8 mouse cellular contexts compared by ENCODE assay signal in the genomic region with DNA sequence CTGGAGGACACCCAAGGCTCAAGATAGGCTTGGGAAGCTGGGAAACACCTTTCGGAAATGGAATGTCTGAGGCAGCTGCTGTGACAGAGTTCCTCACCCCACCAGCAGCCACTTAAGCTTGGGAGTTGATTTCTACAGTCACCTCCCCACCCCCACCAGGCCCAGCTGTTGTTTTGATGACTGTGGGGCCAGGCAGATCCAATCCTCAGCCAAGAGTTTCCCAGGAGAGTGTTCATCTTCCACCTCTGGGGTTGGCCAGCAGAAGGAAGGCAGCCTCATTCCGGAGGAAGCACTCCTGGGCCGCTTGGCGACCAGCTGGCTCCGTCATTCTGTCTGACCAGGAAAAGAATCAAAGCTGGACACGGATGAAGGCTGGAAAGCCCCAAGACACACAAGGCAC. TPM values are rescaled to one million over a fixed set of nuclear protein-coding genes. Genes with fewer than 3 reads are reported as not detected.
DNase-seq lines count a peak whose midpoint lies in the region; ATAC-seq and TF ChIP-seq lines count a peak whose summit lies in the region.

No protein-coding gene starts in this region.

- H3K27me3 ChIP-seq in intestine, embryonic 14.5 days (replicated peaks; ENCODE audit: control insufficient read depth, insufficient read depth, low read length), result no peaks in the 10 kb centered on the region
- H3K27me3 ChIP-seq in intestine, postnatal 0 days (replicated peaks; ENCODE audit: control insufficient read depth, insufficient read depth, low read length), result no peaks in the 10 kb centered on the region
- no peaks in the 10 kb centered on the region for H3K27me3 ChIP-seq in heart, embryonic 13.5 days (replicated peaks)

- peak overlapping the region; percentile 61; the same call in 1 of the 2 replicates for H3K27ac ChIP-seq in intestine, embryonic 14.5 days (ENCODE audit: low read depth)
- no peak overlapping the region; the same call in 1 of the 2 replicates for H3K27ac ChIP-seq in intestine, postnatal 0 days (ENCODE audit: low read depth, low read length)
- H3K27ac ChIP-seq in heart, embryonic 13.5 days (replicated peaks), result peak overlapping the region; percentile 8; the same call in 1 of the 2 replicates

- no peaks in the 10 kb centered on the region for H3K36me3 ChIP-seq in intestine, embryonic 14.5 days (ENCODE audit: control insufficient read depth, insufficient read depth, low read length)
- no peaks in the 10 kb centered on the region for H3K36me3 ChIP-seq in intestine, postnatal 0 days (ENCODE audit: control insufficient read depth, insufficient read depth)
- no peaks in the 10 kb centered on the region for H3K36me3 ChIP-seq in heart, embryonic 13.5 days

- no peak for TF ChIP-seq CTCF in intestine, postnatal 0 days (IDR thresholded peaks at IDR 0.05; ENCODE audit: low read depth)
- TF ChIP-seq CTCF in brain, embryonic 14.5 days (IDR thresholded peaks at IDR 0.05; ENCODE audit: borderline replicate concordance, extremely low read depth, insufficient read depth, insufficient read length), result no peak

- ATAC-seq in intestine, embryonic 14.5 days (replicated peaks; ENCODE audit: low FRiP score, low TSS enrichment, low read depth), result no peak
- no peak for ATAC-seq in intestine, postnatal 0 days
- no peak for ATAC-seq in heart, embryonic 13.5 days (ENCODE audit: extremely low read depth, insufficient number of reproducible peaks, low FRiP score, low TSS enrichment)

- 25% methylated on average over 6 of the region's 6 CpGs for WGBS in intestine, embryonic 14.5 days
- 48% methylated on average over 6 of the region's 6 CpGs for WGBS in intestine, postnatal 0 days
- 24% methylated on average over 6 of the region's 6 CpGs for WGBS in heart, embryonic 13.5 days

- H3K4me1 ChIP-seq in intestine, embryonic 14.5 days (replicated peaks; ENCODE audit: control insufficient read depth, insufficient read depth, low read length), result peaks cover 13% of the 10 kb centered on the region
- H3K4me1 ChIP-seq in intestine, postnatal 0 days (replicated peaks; ENCODE audit: control insufficient read depth, insufficient read depth, low read length), result peaks cover 14% of the 10 kb centered on the region
- peaks cover 60% of the 10 kb centered on the region for H3K4me1 ChIP-seq in heart, embryonic 13.5 days

- H3K9ac ChIP-seq in intestine, embryonic 14.5 days (ENCODE audit: low read length), result 0 out of 2 replicates have a peak overlapping the region, but pooled peaks have one; percentile 10
- no peak overlapping the region for H3K9ac ChIP-seq in intestine, postnatal 0 days (ENCODE audit: low read depth, low read length)
- 0 out of 2 replicates have a peak overlapping the region, but pooled peaks have one; percentile 9 for H3K9ac ChIP-seq in heart, embryonic 13.5 days

- no peak overlapping the region for H3K4me3 ChIP-seq in intestine, embryonic 14.5 days (ENCODE audit: low read depth, low read length)
- no peak overlapping the region for H3K4me3 ChIP-seq in intestine, postnatal 0 days (ENCODE audit: low read depth, low read length)
- H3K4me3 ChIP-seq in heart, embryonic 13.5 days, result no peak overlapping the region

- TF ChIP-seq POLR2A in brain, embryonic 14.5 days (IDR thresholded peaks at IDR 0.05; ENCODE audit: borderline replicate concordance, extremely low read depth, insufficient read depth, insufficient read length, poor library complexity, severe bottlenecking), result no peak

- no peaks in the 10 kb centered on the region for H3K9me3 ChIP-seq in intestine, embryonic 14.5 days (ENCODE audit: control insufficient read depth, low read length)
- H3K9me3 ChIP-seq in intestine, postnatal 0 days (ENCODE audit: control insufficient read depth), result no peaks in the 10 kb centered on the region
- no peaks in the 10 kb centered on the region for H3K9me3 ChIP-seq in heart, embryonic 13.5 days

- no peak for DNase-seq in intestine, embryonic 14.5 days (ENCODE audit: low spot score)
- DNase-seq in brain, embryonic 14.5 days (ENCODE audit: low read depth), result peak; percentile 32
- peak; percentile 84 for DNase-seq in kidney, postnatal 10 days
- DNase-seq in thymus, postnatal 10 days (ENCODE audit: low spot score in 2 of 2), result no peak
- DNase-seq in cerebellum, adult 18-20 months, result no peak
- DNase-seq in cerebellum, postnatal 36 days, result no peak

- H3K4me2 ChIP-seq in intestine, embryonic 14.5 days (ENCODE audit: low read length), result no peak overlapping the region; the same call in 1 of the 2 replicates
- H3K4me2 ChIP-seq in intestine, postnatal 0 days (replicated peaks; ENCODE audit: low read depth), result no peak overlapping the region
- H3K4me2 ChIP-seq in heart, embryonic 13.5 days, result no peak overlapping the region

RNA-seq across cellular contexts. Expression of gene Tmem88b, which starts 4.8 kb away (rescaled TPM):
- polyA plus RNA-seq in intestine, embryonic 14.5 days (2014; fragmentation: Nextera tagmentation; extraction: Ambion mirVana), result 0.55 and 0.69 TPM in 2 replicates
- polyA plus RNA-seq in intestine, postnatal 0 days (2015; fragmentation: Nextera tagmentation; extraction: Ambion mirVana), result 0.64 and 0.68 TPM in 2 replicates
- 1.4 and 1.5 TPM in 2 replicates for polyA plus RNA-seq in brain, embryonic 14.5 days (2012; rRNA removed)
- polyA plus RNA-seq in heart, embryonic 13.5 days (2015; fragmentation: Nextera tagmentation; extraction: Ambion mirVana), result 4.2 and 5.3 TPM in 2 replicates

RNA-seq across cellular contexts. Expression of gene Vwa1, which starts 6.4 kb away (rescaled TPM):
- polyA plus RNA-seq in intestine, embryonic 14.5 days (2014; fragmentation: Nextera tagmentation; extraction: Ambion mirVana), result 16.4 and 16.6 TPM in 2 replicates
- polyA plus RNA-seq in intestine, postnatal 0 days (2015; fragmentation: Nextera tagmentation; extraction: Ambion mirVana), result 17.4 and 17.8 TPM in 2 replicates
- 22.0 and 25.3 TPM in 2 replicates for polyA plus RNA-seq in brain, embryonic 14.5 days (2012; rRNA removed)
- 3.5 and 3.7 TPM in 2 replicates for polyA plus RNA-seq in heart, embryonic 13.5 days (2015; fragmentation: Nextera tagmentation; extraction: Ambion mirVana)

RNA-seq across cellular contexts. Expression of gene Ankrd65, which starts 9.3 kb away (rescaled TPM):
- not detected in 2 replicates for polyA plus RNA-seq in intestine, embryonic 14.5 days (2014; fragmentation: Nextera tagmentation; extraction: Ambion mirVana)
- polyA plus RNA-seq in intestine, postnatal 0 days (2015; fragmentation: Nextera tagmentation; extraction: Ambion mirVana), result not detected in 2 replicates
- polyA plus RNA-seq in brain, embryonic 14.5 days (2012; rRNA removed), result not detected in 2 replicates
- not detected in 2 replicates for polyA plus RNA-seq in heart, embryonic 13.5 days (2015; fragmentation: Nextera tagmentation; extraction: Ambion mirVana)

RNA-seq across cellular contexts. Expression of gene Atad3a, which starts 20.0 kb away (rescaled TPM):
- 134 and 136 TPM in 2 replicates for polyA plus RNA-seq in intestine, embryonic 14.5 days (2014; fragmentation: Nextera tagmentation; extraction: Ambion mirVana)
- polyA plus RNA-seq in intestine, postnatal 0 days (2015; fragmentation: Nextera tagmentation; extraction: Ambion mirVana), result 39.6 and 40.4 TPM in 2 replicates
- polyA plus RNA-seq in brain, embryonic 14.5 days (2012; rRNA removed), result 103 and 120 TPM in 2 replicates
- polyA plus RNA-seq in heart, embryonic 13.5 days (2015; fragmentation: Nextera tagmentation; extraction: Ambion mirVana), result 87.7 and 93.2 TPM in 2 replicates

RNA-seq across cellular contexts. Expression of gene Mrpl20, which starts 21.8 kb away (rescaled TPM):
- 237 and 246 TPM in 2 replicates for polyA plus RNA-seq in intestine, embryonic 14.5 days (2014; fragmentation: Nextera tagmentation; extraction: Ambion mirVana)
- 203 and 212 TPM in 2 replicates for polyA plus RNA-seq in intestine, postnatal 0 days (2015; fragmentation: Nextera tagmentation; extraction: Ambion mirVana)
- 94.1 and 117 TPM in 2 replicates for polyA plus RNA-seq in brain, embryonic 14.5 days (2012; rRNA removed)
- polyA plus RNA-seq in heart, embryonic 13.5 days (2015; fragmentation: Nextera tagmentation; extraction: Ambion mirVana), result 138 and 157 TPM in 2 replicates

Comparison
In these comparisons a context has a peak if more than half of its experiments do, and no peak if none do; other contexts are left out.
1. DNase-seq: peak in brain, embryonic 14.5 days (single experiment) and kidney, postnatal 10 days (single experiment); none in intestine, embryonic 14.5 days (single experiment), thymus, postnatal 10 days (0 of 2), cerebellum, adult 18-20 months (0 of 2) and cerebellum, postnatal 36 days (0 of 2).